Mouse (Mus musculus) ZHBTc4 (cell line): ENCODE results near the gene Atg4d.
"Not testable (repeated sequence)": the region's sequence is repeated elsewhere in the genome, so short reads cannot be mapped to it uniquely, and the experiment has no call there.

Source experiments
- DNase-seq: peaks from one replicate; pipeline ENCODE4 v3.0.0-alpha.2; 2011; ENCODE audit warnings: low read depth, low spot score

The Atg4d gene

DNA sequence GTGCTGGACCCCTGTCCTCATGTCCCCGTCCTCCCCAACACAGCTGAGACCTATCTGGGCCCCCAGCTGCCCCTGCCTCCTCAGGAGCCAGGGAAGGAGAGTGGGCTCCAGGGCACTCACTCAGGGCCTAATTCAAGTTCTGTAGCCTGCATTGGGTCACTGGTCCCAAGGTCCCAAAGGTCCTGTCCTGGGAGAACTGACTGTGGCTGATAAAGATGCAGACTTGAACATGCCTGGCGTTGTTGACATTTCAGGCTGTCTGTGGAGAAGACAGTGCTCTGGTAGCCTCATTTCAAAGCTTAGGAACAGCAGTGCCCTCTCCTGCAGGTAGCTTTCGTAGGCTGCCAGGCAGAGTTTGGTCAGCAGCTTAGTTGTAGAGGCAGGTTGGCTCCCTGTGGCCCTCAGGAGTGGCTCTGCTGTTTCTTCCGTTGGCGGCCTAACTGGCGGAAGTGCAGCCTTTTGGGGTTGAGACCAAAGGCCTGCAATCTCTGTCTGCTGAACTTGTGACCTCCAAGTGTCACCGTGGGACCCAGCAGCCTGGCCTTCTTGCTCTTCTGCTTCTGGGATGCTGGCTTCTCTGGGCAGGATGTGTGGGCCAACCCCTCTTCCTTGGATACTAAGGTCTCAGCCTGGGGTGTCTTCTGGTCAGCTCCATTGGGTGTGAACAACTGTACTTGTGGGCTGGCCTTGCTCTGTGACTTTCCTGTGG, 8.6 kb downstream of the Atg4d start:
- no peak for DNase-seq

- DNase-seq: no peak
Measured at GRCm38 (mm10) chr9:21274336-21274735, 9.2 kb downstream of the Atg4d start.

DNA sequence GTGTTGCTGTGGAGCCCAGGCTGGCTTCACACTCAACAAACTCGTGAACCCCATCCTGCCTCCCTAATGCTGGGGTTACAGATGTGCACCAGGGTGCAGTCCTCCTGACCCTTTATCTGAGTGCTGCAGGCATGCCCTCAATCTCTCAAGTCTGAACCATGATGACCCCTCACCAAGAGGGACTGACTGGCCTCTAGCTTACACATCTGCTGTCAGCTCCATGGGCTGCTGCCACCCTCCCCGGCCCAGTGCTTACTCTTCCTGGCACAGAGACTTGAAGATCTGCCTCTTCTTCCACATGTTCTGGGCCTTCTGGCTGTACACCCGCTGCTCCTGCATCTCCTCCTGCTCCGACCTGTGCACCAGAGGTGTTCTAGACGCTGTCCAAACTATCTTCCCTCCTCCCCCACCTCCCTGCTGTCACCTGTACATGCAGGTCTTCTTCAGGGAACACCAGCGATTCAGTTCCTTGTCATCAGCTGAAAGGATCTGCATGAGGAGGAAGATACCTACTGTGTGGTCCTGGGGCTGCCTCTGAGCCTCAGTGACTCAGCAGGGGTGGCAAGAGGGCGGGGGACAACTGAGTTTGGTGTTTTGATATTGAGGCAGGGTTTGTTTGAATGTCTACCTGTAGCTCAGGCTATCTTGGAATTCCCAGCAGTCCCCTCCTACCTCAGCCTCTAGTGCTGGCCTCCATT, 10.1 kb downstream of the Atg4d start:
- DNase-seq: no peak

DNA sequence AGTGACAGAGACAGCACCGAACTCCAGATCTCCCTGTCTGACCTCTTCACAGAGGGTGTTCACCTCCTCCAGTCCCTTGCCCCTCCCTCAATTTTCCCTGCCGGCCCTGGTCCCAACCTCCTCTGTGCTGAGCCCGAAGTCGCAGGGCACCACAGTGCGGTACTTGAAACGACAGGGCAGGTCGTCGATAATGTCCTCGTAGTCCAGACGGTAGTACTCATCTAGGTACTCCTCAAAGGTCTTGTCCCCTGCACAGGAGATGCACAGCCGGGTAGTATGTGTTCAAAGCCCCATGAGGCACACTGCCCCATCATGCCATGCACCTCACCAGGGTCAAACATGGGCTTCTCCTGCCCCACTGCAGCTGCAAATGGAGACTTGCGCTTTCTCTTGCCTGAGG, 10.6 kb downstream of the Atg4d start:
- DNase-seq: no peak

DNA sequence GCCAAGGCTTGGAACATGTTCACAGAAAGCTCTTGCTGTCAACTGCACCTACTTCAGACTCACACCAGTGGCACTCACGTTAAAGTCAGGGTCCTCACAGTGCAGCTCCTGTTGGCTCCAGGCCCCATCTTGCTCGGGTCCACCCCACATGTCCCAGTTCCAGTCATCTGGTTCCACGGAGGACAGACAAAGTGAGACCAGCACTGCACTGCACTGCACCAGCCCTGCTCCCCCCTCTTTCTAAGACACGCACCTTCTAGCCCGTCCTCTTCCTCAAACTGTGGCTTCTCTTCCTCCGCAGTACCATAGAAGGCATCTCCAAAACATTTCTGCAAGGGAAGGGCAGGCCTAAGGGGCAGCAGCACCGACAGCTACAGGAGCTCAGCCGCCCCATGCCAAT, 11.2 kb downstream of the Atg4d start:
- no peak for DNase-seq

- DNase-seq: no peak
Measured at GRCm38 (mm10) chr9:21277776-21278175, 12.7 kb downstream of the Atg4d start.

- peak; percentile 74 for DNase-seq
Measured at GRCm38 (mm10) chr9:21283591-21283990, 18.5 kb downstream of the Atg4d start.

- DNase-seq: no peak
Measured at GRCm38 (mm10) chr9:21283994-21284393, 18.9 kb downstream of the Atg4d start.

- DNase-seq: no peak
Measured at GRCm38 (mm10) chr9:21286753-21287152, 21.7 kb downstream of the Atg4d start.

DNA sequence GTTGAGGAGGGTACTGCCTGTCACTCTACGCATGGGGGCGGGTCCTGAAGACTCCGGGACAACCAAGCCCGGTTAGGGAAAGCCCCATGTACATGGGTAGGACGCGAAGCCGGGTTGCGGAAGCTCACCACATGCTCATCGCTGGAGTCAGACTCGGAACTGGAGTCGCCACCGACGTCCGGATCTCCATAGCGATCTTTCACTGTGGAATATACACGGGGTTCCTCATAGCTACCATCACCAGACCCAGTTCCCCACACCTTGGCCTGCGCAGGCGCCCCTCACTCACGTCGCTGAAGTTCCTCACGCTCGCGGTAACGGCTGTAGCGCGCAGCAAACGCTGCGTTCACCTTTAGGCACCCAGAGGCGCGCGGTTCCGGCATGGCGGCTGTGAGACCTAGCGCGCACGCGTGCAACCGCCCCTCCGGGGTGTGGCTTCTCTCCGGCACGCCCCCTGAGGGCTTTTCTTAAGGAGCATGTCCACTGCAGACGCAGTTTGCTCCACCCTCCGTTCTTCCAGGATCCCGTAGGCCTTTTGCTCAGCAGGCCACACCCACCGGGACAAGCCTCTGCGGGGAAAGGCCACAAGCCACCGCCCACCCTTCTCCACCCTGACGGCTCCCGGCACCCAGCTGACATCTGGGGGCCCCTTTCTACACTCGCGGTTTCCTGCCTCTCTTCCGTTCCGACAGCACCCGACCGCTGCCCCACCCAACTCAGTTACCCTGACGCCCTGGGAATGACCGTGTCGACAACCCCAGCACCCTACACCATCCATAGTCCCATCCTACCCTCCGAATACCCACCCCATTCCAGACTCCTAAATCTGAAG, 22.7 kb downstream of the Atg4d start, which contains the start of gene Kri1:
Gene Kri1 (minus strand): TSS at position 399 of the 832 bp plus-strand sequence.
- peak; percentile 99 for DNase-seq

DNA sequence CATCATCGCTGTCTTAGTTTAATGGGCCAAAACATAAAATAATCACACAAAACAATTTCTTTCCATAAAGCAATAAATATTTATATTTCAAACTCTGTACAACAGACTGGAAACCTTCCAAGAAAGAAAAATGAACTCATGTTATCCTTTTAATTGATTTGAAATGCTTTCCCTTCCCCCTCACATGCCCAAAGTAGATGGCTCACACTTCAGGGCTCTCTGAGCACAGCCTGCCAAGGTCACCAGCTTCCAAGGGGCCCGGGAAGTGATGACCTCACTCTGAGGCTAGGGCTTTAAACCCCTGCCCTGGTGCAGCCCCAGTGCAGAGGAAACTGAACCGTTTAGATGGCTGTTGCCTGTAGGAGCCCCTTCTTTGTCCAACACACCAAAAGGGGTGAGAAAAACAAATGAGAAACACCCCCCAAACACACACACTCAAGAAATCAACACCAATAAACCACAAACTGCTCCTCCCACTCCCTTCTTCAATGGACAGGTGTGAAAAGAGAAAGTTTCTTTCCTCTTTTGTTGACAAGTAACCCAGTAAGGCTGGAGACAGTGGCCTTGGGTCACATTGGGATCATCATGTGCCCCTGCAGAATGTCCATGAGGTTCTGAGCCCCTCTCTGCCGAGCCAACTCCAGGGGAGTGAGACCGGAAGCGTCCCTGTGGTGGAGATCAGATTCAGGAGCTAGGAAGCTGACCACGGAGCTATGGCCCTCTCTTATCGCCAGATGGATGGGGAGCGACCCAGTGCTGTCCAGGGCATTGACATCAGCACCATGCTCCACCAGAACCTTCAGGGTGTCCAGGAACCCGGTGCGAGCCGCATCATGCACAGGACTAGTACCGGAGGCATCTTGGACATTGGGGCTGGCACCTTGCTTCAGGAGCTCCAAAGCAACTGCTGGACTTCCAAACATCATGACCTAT, 23.6 kb downstream of the Atg4d start:
- DNase-seq: no peak

- DNase-seq: no peak
Measured at GRCm38 (mm10) chr9:21289337-21289671, 24.2 kb downstream of the Atg4d start.

DNA sequence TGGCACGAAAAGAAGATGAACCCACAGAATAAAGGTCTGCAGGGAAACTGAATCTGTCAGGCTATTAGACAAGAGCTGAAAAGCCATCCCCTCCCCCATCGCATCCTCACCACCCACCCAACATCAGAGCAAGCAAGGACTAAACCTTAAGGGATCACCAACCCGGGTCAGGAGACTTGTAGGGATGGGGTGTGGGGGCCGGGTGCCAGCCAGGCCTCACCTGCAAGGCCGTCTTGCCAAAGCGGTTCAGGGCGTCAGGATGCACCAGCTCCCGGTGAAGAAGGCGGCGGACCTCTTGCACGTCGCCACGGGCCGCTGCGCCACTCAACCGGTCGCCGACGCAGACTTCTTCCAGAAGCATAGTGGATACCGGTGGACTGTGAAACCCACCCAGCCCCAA, 25.5 kb downstream of the Atg4d start:
- no peak for DNase-seq

- DNase-seq: peak; percentile 100
Measured at GRCm38 (mm10) chr9:21291022-21291787, 26.1 kb downstream of the Atg4d start, which contains the start of gene Cdkn2d. Gene Cdkn2d (minus strand): TSS chr9:21291407.

- DNase-seq: not testable (repeated sequence)
Measured at GRCm38 (mm10) chr9:21291868-21292267, 26.8 kb downstream of the Atg4d start.

DNA sequence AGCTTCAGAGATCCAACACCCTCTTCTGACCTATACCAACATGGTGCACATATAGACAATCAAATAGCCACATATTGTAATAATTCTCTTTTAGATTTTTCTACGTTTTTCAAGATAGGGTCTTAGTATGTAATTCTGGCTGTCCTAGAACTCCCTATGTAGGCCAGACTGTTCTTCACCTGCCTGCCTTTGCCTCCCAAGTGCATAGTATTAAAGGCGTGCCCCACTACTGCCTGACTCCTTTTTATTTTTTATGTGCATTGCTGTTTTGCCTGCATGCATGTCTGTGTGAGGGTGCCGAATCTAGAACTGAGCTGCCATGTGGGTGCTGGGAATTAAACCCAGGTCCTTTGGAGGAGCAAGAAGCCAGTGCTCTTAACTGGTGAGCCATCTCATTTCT, 27.2 kb downstream of the Atg4d start:
- DNase-seq: no peak

DNA sequence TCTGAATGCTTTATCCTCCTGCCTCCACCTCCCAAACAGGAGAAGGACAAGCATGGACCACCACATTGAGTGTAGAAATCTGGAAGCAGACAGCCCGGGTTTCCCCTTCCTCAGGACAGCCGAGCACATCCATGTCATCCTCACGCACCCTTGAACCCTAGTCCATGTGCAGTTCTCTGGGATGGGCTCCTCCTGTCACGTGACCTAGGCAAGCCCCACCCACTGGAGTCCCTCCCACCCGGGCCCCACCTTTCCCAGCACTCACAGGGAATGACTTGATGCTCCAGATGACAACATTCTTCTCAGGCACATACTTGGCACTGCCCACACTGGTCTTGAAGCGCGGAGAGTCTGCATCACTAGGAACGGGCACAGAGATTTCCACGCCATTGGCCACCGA, 33.9 kb downstream of the Atg4d start:
- peak; percentile 80 for DNase-seq

DNA sequence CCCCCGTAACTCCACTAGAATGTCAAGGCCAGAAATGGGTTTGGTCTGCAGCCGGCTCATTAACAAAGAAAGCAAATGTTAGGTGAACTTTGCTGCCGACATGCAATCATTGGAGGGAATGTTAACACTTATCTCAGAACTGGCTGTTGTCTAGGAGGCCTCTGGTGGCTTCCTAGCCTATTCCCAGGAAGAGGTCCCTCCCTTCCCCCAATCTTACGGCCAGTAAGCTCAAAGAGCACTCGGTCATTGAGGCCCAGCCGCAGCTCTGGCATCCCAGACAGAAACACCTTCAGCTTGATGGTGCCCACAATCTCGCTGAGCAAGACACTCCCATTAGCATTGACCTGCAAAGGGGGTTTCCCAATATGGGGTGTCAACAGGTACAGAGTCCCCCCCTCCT, 40.0 kb downstream of the Atg4d start:
- DNase-seq: no peak

DNA sequence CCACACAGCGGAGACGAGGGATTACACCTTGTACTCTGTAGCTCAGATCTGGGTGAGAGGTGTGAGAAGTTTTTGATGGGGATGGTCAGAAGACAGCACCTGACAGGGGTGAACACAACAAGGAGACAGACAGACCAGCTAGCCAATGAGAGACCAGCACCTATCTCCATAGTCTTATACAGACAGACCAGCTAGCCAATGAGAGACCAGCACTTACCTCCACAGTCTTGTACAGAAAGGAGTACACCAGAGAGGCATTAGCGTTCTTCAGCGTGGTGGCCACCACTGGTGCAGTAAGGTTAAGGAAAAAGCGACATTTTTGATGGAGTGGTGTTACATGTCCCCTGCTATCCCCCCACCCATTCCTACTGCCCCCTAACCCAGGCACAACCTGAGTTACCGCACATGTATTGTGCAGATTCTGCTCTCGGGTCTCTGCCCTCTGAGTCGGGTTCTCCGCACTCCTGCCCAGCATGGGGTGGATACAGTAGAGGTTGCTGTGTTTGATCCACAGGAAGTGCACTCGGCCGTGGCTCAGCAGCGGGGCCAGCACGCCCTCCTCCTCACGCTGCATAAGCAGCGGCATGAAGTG, 44.2 kb downstream of the Atg4d start:
- peak; percentile 96 for DNase-seq

DNA sequence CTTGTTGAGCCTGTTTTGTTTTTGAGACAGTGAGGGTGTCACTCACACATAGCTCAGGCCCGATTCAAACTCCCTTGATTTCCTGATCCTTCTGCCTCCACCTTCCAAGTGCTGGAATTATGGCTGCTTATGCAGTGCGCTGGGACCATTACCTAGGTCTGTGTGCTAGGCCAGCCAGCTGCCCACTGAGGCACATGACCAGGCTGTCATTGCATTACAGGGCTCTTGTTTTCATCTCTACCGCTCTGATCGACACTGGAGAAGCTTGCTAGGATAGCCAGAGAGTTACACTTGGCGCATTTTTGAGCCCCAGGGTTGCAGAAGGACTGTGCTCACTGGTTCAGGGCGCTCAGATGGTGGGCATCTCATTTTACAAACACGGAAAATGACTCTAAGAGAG, 46.6 kb downstream of the Atg4d start:
- DNase-seq: no peak
